Mouse (Mus musculus) lung, postnatal 4 days (tissue): Measurements from ENCODE around the gene H2-Eb2.

Source experiments
- DNase-seq, 2 experiments: peaks; one replicate each; pipeline ENCODE4 v3.0.0; 2021

H2-Eb2 gene

GRCm38 (mm10) chr17:34362954-34363546, 37.6 kb downstream of the H2-Eb2 start:
- peak in 1 of 2 experiments; percentile 9 for DNase-seq

- DNase-seq = peak in 1 of 2 experiments; percentile 10
These were observed 38.3 kb downstream of the H2-Eb2 start for GRCm38 (mm10) chr17:34363676-34364310.

- no peak for DNase-seq
These were observed 39.6 kb downstream of the H2-Eb2 start for GRCm38 (mm10) chr17:34365031-34365430.

GRCm38 (mm10) chr17:34370563-34370962, 45.1 kb downstream of the H2-Eb2 start:
- DNase-seq = no peak

GRCm38 (mm10) chr17:34373055-34373709, 47.7 kb downstream of the H2-Eb2 start:
- no peak for DNase-seq

GRCm38 (mm10) chr17:34376847-34377246, 51.4 kb downstream of the H2-Eb2 start, which contains the start of gene Btnl1:
Gene Btnl1 (plus strand): TSS chr17:34377132.
- no peak for DNase-seq

GRCm38 (mm10) chr17:34377450-34378209, 52.2 kb downstream of the H2-Eb2 start:
- no peak for DNase-seq

GRCm38 (mm10) chr17:34378716-34379115, 53.3 kb downstream of the H2-Eb2 start:
- no peak for DNase-seq

GRCm38 (mm10) chr17:34379451-34379850, 54.0 kb downstream of the H2-Eb2 start:
- DNase-seq = no peak

GRCm38 (mm10) chr17:34381876-34382275, 56.4 kb downstream of the H2-Eb2 start:
- DNase-seq = no peak

- DNase-seq = no peak
These were observed 57.7 kb downstream of the H2-Eb2 start for GRCm38 (mm10) chr17:34383212-34383611.

GRCm38 (mm10) chr17:34384699-34385098, 59.2 kb downstream of the H2-Eb2 start:
- no peak for DNase-seq

GRCm38 (mm10) chr17:34386656-34387055, 61.2 kb downstream of the H2-Eb2 start:
- DNase-seq = no peak

GRCm38 (mm10) chr17:34388513-34388912, 63.0 kb downstream of the H2-Eb2 start:
- DNase-seq = peak in 1 of 2 experiments; percentile 50
